Mouse (Mus musculus) embryonic facial prominence, embryonic 14.5 days (tissue): Measurements from ENCODE around the gene Kdm4b. TPM values are rescaled to one million over a fixed set of nuclear protein-coding genes. Genes with fewer than 3 reads are reported as not detected.

Experiments
- ATAC-seq: fragments of 200-750 bp; cut with Nextera tagmentation; 2 replicates; pipeline ENCODE4 v1.8.0; 2017; ENCODE audit warnings: low read depth, moderate number of reproducible peaks, moderate TSS enrichment
- DNase-seq: peaks from one replicate; pipeline ENCODE4 v3.0.0-alpha.2; 2015; ENCODE audit warnings: low spot score
- H3K27ac ChIP-seq: fragments of 300-500 bp; sonication (generic); replicated peaks from 2 replicates; pipeline ENCODE4 v1.5.1; 2014; ENCODE audit warnings: low read depth, mild to moderate bottlenecking, low read length, moderate library complexity
- H3K27me3 ChIP-seq: fragments of 300-500 bp; sonication (generic); replicated peaks from 2 replicates; pipeline ENCODE4 v1.6.1; 2014; ENCODE audit warnings: low read length; ENCODE audit not compliant: control insufficient read depth, insufficient read depth
- H3K36me3 ChIP-seq: fragments of 300-500 bp; sonication (generic); 2 replicates; pipeline ENCODE4 v1.6.1; 2014; ENCODE audit warnings: low read length, mixed read lengths; ENCODE audit not compliant: control insufficient read depth, insufficient read depth
- H3K4me1 ChIP-seq: fragments of 300-500 bp; sonication (generic); 2 replicates; pipeline ENCODE4 v1.6.1; 2014; ENCODE audit warnings: antibody characterized with exemption, low read length; ENCODE audit not compliant: control insufficient read depth, insufficient read depth
- H3K4me2 ChIP-seq: fragments of 300-500 bp; sonication (generic); 2 replicates; pipeline ENCODE4 v1.6.1; 2014; ENCODE audit warnings: low read depth, mild to moderate bottlenecking, low read length, moderate library complexity, mixed read lengths
- H3K4me3 ChIP-seq: fragments of 300-500 bp; sonication (generic); 2 replicates; pipeline ENCODE4 v1.5.1; 2014; ENCODE audit warnings: low read depth, mild to moderate bottlenecking, low read length
- H3K9ac ChIP-seq: fragments of 300-500 bp; sonication (generic); 2 replicates; pipeline ENCODE4 v1.6.1; 2014; ENCODE audit warnings: low read depth, mild to moderate bottlenecking, low read length, moderate library complexity, mixed read lengths
- H3K9me3 ChIP-seq: fragments of 300-500 bp; sonication (generic); 2 replicates; pipeline ENCODE4 v1.6.1; 2016; ENCODE audit warnings: low read length; ENCODE audit not compliant: control insufficient read depth
- WGBS: fragments of 180-500 bp; shearing (Covaris S2); extraction: QIAGEN DNeasy Blood & Tissue Kit; methylation state at CpG from one replicate; pipeline ENCODE4 v1.1.7; 2014; 5-methylcytosine and 5-hydroxymethylcytosine counted together
- polyA plus RNA-seq: library from polyadenylated mRNA; unstranded; fragments of >200 nt; fragmentation: Nextera tagmentation; extraction: Ambion mirVana; gene quantifications from 2 replicates; pipeline ENCODE4 v1.2.1, GENCODE M21; 2014

Kdm4b gene
- polyA plus RNA-seq, 1 experiment from 2014 or later: 29.1 TPM

- H3K4me1 ChIP-seq: no peaks in the 10 kb centered on the region
- no peaks in the 10 kb centered on the region for H3K27me3 ChIP-seq
- no peak overlapping the region for H3K4me3 ChIP-seq
- 0 out of 2 replicates have a peak, but pooled peaks cover 2% of the 10 kb centered on the region for H3K9me3 ChIP-seq
- H3K4me2 ChIP-seq: no peak overlapping the region
- H3K27ac ChIP-seq: no peak overlapping the region
- peaks cover 85% of the 10 kb centered on the region for H3K36me3 ChIP-seq
- no peak for ATAC-seq
- H3K9ac ChIP-seq: no peak overlapping the region
- 96% methylated on average over 3 of the region's 3 CpGs for WGBS
- no peak for DNase-seq
Observed at GRCm38 (mm10) chr17:56431582-56431981, 105.7 kb downstream of the Kdm4b start.

DNA sequence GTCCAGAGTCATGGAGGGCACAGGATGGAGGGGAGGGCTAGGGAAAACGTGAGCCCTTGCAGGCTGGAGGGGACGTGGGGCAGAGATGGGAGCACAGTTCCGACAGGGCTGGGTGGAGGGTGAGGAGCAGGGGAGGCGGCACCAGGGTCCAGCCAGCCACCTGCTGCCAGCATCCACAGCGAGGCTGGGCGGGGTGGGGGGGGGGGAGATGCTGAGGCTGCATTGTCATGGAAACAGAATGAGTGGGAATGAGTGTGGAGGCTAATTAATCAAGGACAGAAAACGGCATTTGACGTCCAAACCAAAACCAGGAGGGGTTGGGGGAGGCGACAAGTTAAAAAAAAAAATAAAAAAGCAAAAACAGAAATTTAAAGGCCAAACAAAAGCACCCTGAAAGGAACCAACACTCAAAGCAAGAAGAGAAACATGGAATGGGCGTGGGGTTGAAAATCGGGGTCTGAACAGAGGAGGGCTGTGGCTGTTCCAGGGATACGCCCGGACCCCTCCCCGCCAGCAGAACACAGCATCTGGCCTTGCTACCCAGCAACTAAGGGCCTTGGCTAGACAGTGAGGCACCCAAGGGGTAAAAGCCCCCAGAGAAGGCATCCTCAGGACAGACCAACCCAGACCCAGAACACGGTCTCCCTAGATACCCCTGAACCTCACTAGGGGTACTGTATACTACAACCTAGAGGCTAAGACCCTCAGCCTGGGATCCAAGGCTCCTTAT is 114.0 kb downstream of the Kdm4b start:
- no peaks in the 10 kb centered on the region for H3K4me1 ChIP-seq
- 77% methylated on average over 15 of the region's 15 CpGs for WGBS
- no peak overlapping the region for H3K4me2 ChIP-seq
- H3K27ac ChIP-seq: no peak overlapping the region
- H3K36me3 ChIP-seq: peaks cover 86% of the 10 kb centered on the region
- H3K27me3 ChIP-seq: no peaks in the 10 kb centered on the region
- DNase-seq: no peak
- ATAC-seq: no peak
- H3K9ac ChIP-seq: no peak overlapping the region
- peaks cover 13% of the 10 kb centered on the region; the same call in 1 of the 2 replicates for H3K9me3 ChIP-seq
- H3K4me3 ChIP-seq: no peak overlapping the region

- Histone ChIP-seq H3K4me1 (no peaks in the 10 kb centered on the region), H3K27ac (no peak overlapping the region), H3K36me3 (peaks cover 82% of the 10 kb centered on the region), H3K9me3 (peaks cover 3% of the 10 kb centered on the region; the same call in 1 of the 2 replicates), H3K27me3 (no peaks in the 10 kb centered on the region), H3K4me3 (no peak overlapping the region), H3K9ac (no peak overlapping the region), H3K4me2 (no peak overlapping the region)
- no peak for ATAC-seq
- WGBS: 62% methylated on average over 6 of the region's 6 CpGs
- DNase-seq: no peak
Observed at GRCm38 (mm10) chr17:56442316-56442715, 116.5 kb downstream of the Kdm4b start.

GRCm38 (mm10) chr17:56443341-56443795 is 117.5 kb downstream of the Kdm4b start:
- Histone ChIP-seq H3K9ac (no peak overlapping the region), H3K4me2 (no peak overlapping the region), H3K27me3 (no peaks in the 10 kb centered on the region), H3K9me3 (no peaks in the 10 kb centered on the region), H3K4me3 (no peak overlapping the region), H3K36me3 (peaks cover 82% of the 10 kb centered on the region), H3K27ac (no peak overlapping the region), H3K4me1 (no peaks in the 10 kb centered on the region)
- 81% methylated on average over 5 of the region's 5 CpGs for WGBS
- ATAC-seq (no peak; the same call in 1 of the 2 replicates), DNase-seq (no peak)

DNA sequence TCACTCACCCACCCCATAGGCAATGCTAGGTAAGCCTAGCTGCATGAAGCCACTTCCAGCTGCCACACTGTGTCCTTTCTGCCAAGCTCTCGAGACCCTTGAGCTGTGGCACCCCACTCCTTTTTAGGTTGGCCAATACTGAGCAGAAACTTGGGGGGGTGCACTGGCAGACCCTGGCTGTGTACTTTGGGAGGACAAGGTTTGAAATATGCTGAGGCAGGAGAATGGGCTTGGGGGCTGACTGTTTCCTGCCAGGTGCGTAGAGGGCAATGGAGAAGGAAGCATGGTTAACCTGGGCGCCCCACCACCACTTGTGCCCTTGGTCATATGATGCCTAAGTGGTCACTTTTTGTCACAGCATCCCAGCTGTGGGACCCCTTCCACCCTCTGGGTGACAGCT is 118.9 kb downstream of the Kdm4b start:
- DNase-seq (no peak), ATAC-seq (no peak)
- Histone ChIP-seq H3K9ac (no peak overlapping the region), H3K27me3 (no peaks in the 10 kb centered on the region), H3K27ac (no peak overlapping the region), H3K9me3 (no peaks in the 10 kb centered on the region), H3K36me3 (peaks cover 84% of the 10 kb centered on the region), H3K4me2 (no peak overlapping the region), H3K4me1 (no peaks in the 10 kb centered on the region), H3K4me3 (no peak overlapping the region)
- 95% methylated on average over 3 of the region's 3 CpGs for WGBS

DNA sequence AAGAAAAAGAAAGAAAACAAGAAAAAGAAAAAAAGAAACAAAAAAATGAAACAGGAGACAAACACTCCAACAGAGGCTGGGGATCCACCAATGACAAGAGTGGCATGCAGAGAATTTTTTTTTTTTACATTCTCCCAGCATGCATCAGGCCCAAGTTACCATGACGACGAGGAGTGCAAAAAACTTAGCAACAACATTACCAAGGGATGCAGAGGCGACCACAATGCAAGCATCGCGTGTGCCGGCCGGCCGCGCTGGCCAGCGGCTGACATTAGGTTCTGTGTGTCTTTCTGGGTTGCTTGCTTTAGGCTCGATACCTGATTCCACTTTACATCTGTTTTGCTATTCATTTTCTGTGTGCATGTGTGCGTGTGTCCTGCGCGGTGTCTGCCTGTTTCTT is 119.5 kb downstream of the Kdm4b start:
- peak; percentile 5; the same call in 1 of the 2 replicates for ATAC-seq
- Histone ChIP-seq H3K9ac (no peak overlapping the region), H3K27me3 (no peaks in the 10 kb centered on the region), H3K4me2 (no peak overlapping the region), H3K4me3 (no peak overlapping the region), H3K27ac (no peak overlapping the region), H3K36me3 (peaks cover 84% of the 10 kb centered on the region), H3K4me1 (no peaks in the 10 kb centered on the region), H3K9me3 (no peaks in the 10 kb centered on the region)
- 74% methylated on average over 14 of the region's 14 CpGs for WGBS
- DNase-seq: peak; percentile 62

GRCm38 (mm10) chr17:56447716-56448115 is 121.9 kb downstream of the Kdm4b start:
- Histone ChIP-seq H3K9me3 (no peaks in the 10 kb centered on the region), H3K36me3 (peaks cover 94% of the 10 kb centered on the region), H3K4me1 (no peaks in the 10 kb centered on the region), H3K27ac (no peak overlapping the region), H3K4me3 (no peak overlapping the region), H3K9ac (no peak overlapping the region), H3K4me2 (no peak overlapping the region), H3K27me3 (no peaks in the 10 kb centered on the region)
- DNase-seq: no peak
- ATAC-seq: no peak
- 74% methylated on average over 2 of the region's 2 CpGs for WGBS
